Mouse (Mus musculus) cortical plate, adult 2 months (tissue): ENCODE results near the gene Lrrc3.

Experiments used
- CTCF ChIP-seq: fragments of 200-500 bp; IDR thresholded peaks from 2 replicates; pipeline ENCODE4 v1.5.1; 2011; ENCODE audit warnings: mild to moderate bottlenecking, control low read depth, low read length; ENCODE audit not compliant: insufficient read depth; ENCODE audit errors: extremely low read depth
- POLR2A ChIP-seq: fragments of 200-500 bp; IDR thresholded peaks from 2 replicates; pipeline ENCODE4 v1.6.1; 2011; ENCODE audit warnings: mild to moderate bottlenecking, low read length, control low read depth; ENCODE audit not compliant: insufficient read depth; ENCODE audit errors: extremely low read depth

DNA sequence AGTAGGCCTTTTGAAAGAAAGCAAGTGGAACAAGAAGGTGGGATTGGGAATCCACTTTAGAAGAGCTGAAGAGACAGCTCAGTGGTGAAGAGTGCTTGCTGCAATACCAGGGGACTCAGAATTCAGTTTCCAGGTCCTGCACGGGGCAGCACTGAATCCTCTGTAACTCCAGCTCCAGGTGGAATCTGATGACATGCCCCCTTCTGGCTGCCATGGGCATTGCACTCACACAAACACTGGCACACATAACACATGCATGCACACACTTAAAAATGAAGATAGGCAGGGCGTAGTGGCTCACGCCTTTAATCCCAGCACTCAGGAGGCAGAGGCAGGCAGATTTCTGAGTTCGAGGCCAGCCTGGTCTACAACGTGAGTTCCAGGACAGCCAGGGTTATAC, 19.8 kb downstream of the Lrrc3 start:
- no peak for TF ChIP-seq POLR2A
- no peak for TF ChIP-seq CTCF
